Comparison of ENCODE assay signal across 19 mouse cellular contexts in the genomic region with DNA sequence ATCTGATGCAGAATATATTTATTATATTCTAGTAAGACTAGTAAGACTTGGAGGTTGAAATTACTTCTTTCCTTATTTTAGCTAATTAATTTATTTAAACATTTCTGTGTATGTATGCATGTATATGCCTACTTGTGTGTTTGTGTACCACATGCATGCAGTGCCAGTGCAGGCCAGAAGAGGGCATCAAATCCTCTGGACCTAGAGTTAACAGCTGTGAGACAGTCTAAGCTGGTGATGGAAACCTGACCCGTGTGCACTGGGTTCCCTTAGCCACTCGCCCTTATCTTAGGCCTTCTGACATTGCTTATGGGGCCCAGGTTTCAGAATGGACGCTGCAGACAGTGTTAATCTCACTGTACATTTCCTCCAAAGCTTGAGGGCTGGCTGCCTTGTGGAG.
DNase-seq lines count a peak whose midpoint lies in the region; ATAC-seq and TF ChIP-seq lines count a peak whose summit lies in the region.
"Had no signal": no experiment of that assay in that cellular context is flagged by ENCODE, and none has a peak within 500 bp of the region (broad histone marks: within the 10 kb centered on the region; RNA-seq: fewer than 3 reads in every experiment).

No protein-coding gene starts in this region.

- POLR2A ChIA-PET in Patski (lab: Charles Lee) = no interaction called here

- 91% methylated on average over 3 of the region's 3 CpGs for WGBS in forebrain, embryonic 15.5 days

- no peak overlapping the region for H3K4me3 ChIP-seq in testis, adult 2 months (ENCODE audit: control insufficient read depth, low read depth, low read length)
- no peak overlapping the region for H3K4me3 ChIP-seq in forebrain, embryonic 15.5 days
- H3K4me3 ChIP-seq: forebrain, embryonic 12.5 days; hindbrain, embryonic 15.5 days; midbrain, embryonic 12.5 days; myocyte; neural tube, embryonic 15.5 days had no signal

- no peaks in the 10 kb centered on the region for H3K9me3 ChIP-seq in forebrain, embryonic 15.5 days
- H3K9me3 ChIP-seq: forebrain, embryonic 12.5 days; hindbrain, embryonic 15.5 days; midbrain, embryonic 12.5 days; neural tube, embryonic 15.5 days had no signal

- H3K9ac ChIP-seq in forebrain, embryonic 15.5 days (replicated peaks) = no peak overlapping the region
- H3K9ac ChIP-seq: forebrain, embryonic 12.5 days; hindbrain, embryonic 15.5 days; midbrain, embryonic 12.5 days; neural tube, embryonic 15.5 days had no signal

- H3K27me3 ChIP-seq in testis, adult 2 months (ENCODE audit: control insufficient read depth, insufficient read depth, low read length) = no peaks in the 10 kb centered on the region
- peaks cover 12% of the 10 kb centered on the region for H3K27me3 ChIP-seq in Patski
- no peaks in the 10 kb centered on the region for H3K27me3 ChIP-seq in forebrain, embryonic 15.5 days
- H3K27me3 ChIP-seq: forebrain, embryonic 12.5 days; hindbrain, embryonic 15.5 days; midbrain, embryonic 12.5 days; neural tube, embryonic 15.5 days had no signal

- TF ChIP-seq POLR2A in testis, adult 2 months (IDR thresholded peaks at IDR 0.05; ENCODE audit: control insufficient read depth, low read depth, low read length) = no peak

- H3K4me1 ChIP-seq in testis, adult 2 months (ENCODE audit: control insufficient read depth, insufficient read depth, low read length) = no peaks in the 10 kb centered on the region
- H3K4me1 ChIP-seq in forebrain, embryonic 15.5 days = no peaks in the 10 kb centered on the region
- H3K4me1 ChIP-seq: forebrain, embryonic 12.5 days; midbrain, embryonic 12.5 days; neural tube, embryonic 15.5 days had no signal

- H3K36me3 ChIP-seq in testis, adult 2 months (ENCODE audit: control insufficient read depth, insufficient read depth, low read length) = no peaks in the 10 kb centered on the region
- no peaks in the 10 kb centered on the region for H3K36me3 ChIP-seq in forebrain, embryonic 15.5 days
- H3K36me3 ChIP-seq: forebrain, embryonic 12.5 days; hindbrain, embryonic 15.5 days; midbrain, embryonic 12.5 days; neural tube, embryonic 15.5 days had no signal

- DNase-seq in kidney, postnatal 4 days = peak; percentile 13 to 16
- DNase-seq in kidney, adult 18-20 months = no peak
- no peak for DNase-seq in testis, postnatal 10 days (ENCODE audit: low spot score)
- no peak for DNase-seq in Patski (ENCODE audit: low read depth, low spot score)
- DNase-seq in cerebellum, postnatal 14 days = no peak
- DNase-seq: cerebellum, postnatal 10 days; heart, postnatal 14 days; kidney, adult 8-10 months; lung, adult 18-20 months; right cerebral cortex, postnatal 25 days had no signal

- peak; percentile 16; the same call in 1 of the 2 replicates for TF ChIP-seq CTCF in testis, adult 2 months (IDR thresholded peaks at IDR 0.05; ENCODE audit: control insufficient read depth, insufficient read depth, insufficient replicate concordance, low read depth, low read length)
- peak; percentile 25 for TF ChIP-seq CTCF in Patski (IDR thresholded peaks at IDR 0.05)

- H3K4me2 ChIP-seq in forebrain, embryonic 15.5 days (replicated peaks) = no peak overlapping the region
- H3K4me2 ChIP-seq: forebrain, embryonic 12.5 days; heart, embryonic 11.5 days; hindbrain, embryonic 15.5 days; midbrain, embryonic 12.5 days; neural tube, embryonic 15.5 days had no signal

- in situ Hi-C loops in Patski (cut with MboI; ENCODE audit: low pct_unique_long_range_greater_than_20kb) = no loop called here

- H3K27ac ChIP-seq in testis, adult 2 months (ENCODE audit: control insufficient read depth, insufficient read depth, low read depth, low read length) = no peak overlapping the region
- H3K27ac ChIP-seq in forebrain, embryonic 15.5 days (replicated peaks) = no peak overlapping the region
- H3K27ac ChIP-seq: forebrain, embryonic 12.5 days; hindbrain, embryonic 15.5 days; midbrain, embryonic 12.5 days; neural tube, embryonic 15.5 days had no signal

- ATAC-seq in Patski = no peak
- no peak for ATAC-seq in forebrain, embryonic 15.5 days (replicated peaks)
- ATAC-seq: CD4-positive, CD25-positive, alpha-beta regulatory T cell, adult 4 months had no signal

- CTCF ChIA-PET in Patski (lab: Charles Lee) = interaction anchor here (1.3 kb wide), 1 partner anchor 10 kb away, joined by 3 read pairs; no protein-coding TSS in a partner anchor

Comparison
In these comparisons a context has a peak if more than half of its experiments do, and no peak if none do; other contexts are left out.
1. DNase-seq: peak in kidney, postnatal 4 days (2 of 2); none in kidney, adult 18-20 months (single experiment), testis, postnatal 10 days (single experiment), Patski (single experiment) and cerebellum, postnatal 14 days (0 of 2).